Mouse (Mus musculus) fat pad, adult 2 months (tissue): Measurements from ENCODE around the gene Zfp800.

ENCODE experiments used
- DNase-seq: peaks from one replicate; pipeline ENCODE4 v3.0.0-alpha.2; 2011; ENCODE audit warnings: low read depth, low spot score; ENCODE audit errors: extremely low read depth

The Zfp800 gene

GRCm38 (mm10) chr6:28397681-28398203, at the start of gene Zfp800:
Gene Zfp800 (minus strand): TSS chr6:28398005.
- DNase-seq, result no peak

DNA sequence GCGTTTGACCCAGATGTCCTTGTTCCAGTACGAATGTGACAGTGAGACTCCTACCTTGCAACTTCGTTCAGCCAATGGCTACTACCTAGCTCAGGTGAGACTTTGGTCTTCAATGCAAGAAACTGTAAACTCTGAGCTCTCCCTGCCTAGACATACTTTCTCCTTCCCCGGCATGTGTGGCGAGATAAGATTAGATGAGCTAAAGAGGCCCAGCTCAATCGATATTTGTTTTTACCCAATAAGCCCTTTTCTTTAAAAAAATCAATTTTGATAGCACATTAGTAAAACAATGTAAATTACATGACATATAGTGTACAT, 33.7 kb upstream of the Zfp800 start:
- DNase-seq, result no peak

GRCm38 (mm10) chr6:28430795-28431537, 33.2 kb upstream of the Zfp800 start:
- DNase-seq, result no peak

- no peak for DNase-seq
Measured at GRCm38 (mm10) chr6:28429870-28430269, 32.1 kb upstream of the Zfp800 start.

- DNase-seq, result no peak
Measured at GRCm38 (mm10) chr6:28428290-28428689, 30.5 kb upstream of the Zfp800 start, which contains the start of gene Gcc1. Gene Gcc1 (minus strand): TSS chr6:28428390.

DNA sequence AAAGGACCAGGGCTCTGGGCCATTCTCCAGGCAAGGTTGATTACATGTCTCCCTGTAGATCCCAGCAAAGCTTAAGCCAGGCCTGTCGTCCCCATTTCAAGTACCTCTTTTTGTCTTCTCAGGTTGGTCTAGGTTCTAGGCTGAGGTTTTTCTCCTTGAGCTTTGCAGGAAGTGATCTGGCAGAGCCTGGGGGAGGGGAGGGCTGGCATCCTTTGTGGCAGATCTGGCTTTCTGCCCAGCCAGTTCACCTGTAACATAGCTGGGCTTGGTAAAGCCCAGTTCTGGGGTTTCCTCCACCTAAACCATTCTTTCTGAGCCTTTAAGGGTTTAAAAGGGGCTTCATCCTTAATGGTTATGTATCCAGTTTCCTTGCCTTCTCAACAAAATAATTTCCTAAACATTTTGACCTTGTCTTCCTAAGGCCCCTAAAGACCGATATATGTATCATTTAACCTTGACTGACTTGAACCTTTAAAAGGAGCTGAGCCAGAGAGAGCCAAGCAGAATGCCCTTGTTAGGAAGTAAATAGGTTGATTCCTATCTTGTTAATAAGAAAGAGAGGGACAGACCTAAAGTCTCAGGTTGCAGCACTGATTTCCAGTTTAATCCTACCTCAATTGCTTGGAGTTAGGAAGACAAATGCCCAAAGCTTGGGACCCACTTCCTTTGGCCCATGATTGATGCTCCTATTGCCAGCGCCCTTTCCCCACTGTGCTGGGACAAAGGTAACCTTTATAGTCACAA, 29.5 kb upstream of the Zfp800 start, which contains the start of gene Fscn3:
TSS of gene Fscn3 (plus strand) at position 694 of the 744 bp plus-strand sequence.
- DNase-seq, result no peak

- no peak for DNase-seq
Measured at GRCm38 (mm10) chr6:28425019-28425418, 27.2 kb upstream of the Zfp800 start.

GRCm38 (mm10) chr6:28423767-28424695, 26.2 kb upstream of the Zfp800 start:
- no peak for DNase-seq

DNA sequence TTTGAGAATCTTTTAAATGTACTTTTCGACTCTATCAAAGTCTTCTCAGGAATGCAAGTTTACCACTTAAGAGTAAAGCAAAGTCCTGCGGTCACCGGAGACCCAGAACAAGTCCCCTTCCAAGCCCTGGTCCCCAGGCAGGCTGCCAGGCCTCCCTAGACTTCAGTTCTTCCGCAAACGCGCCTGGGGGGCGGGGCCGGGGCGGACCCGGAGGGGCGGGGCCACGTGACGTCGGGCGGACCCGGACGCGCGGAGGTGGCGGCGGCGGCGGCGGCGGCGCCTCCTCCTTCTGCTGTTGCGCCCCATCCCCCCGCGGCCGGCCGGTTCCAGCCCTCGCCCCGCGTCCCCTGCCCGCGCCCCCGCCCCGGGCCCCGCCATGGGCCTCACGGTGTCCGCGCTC, 25.5 kb upstream of the Zfp800 start, which contains the start of gene Arf5:
TSS of gene Arf5 (plus strand) at position 248 of the 400 bp plus-strand sequence.
- DNase-seq, result no peak

DNA sequence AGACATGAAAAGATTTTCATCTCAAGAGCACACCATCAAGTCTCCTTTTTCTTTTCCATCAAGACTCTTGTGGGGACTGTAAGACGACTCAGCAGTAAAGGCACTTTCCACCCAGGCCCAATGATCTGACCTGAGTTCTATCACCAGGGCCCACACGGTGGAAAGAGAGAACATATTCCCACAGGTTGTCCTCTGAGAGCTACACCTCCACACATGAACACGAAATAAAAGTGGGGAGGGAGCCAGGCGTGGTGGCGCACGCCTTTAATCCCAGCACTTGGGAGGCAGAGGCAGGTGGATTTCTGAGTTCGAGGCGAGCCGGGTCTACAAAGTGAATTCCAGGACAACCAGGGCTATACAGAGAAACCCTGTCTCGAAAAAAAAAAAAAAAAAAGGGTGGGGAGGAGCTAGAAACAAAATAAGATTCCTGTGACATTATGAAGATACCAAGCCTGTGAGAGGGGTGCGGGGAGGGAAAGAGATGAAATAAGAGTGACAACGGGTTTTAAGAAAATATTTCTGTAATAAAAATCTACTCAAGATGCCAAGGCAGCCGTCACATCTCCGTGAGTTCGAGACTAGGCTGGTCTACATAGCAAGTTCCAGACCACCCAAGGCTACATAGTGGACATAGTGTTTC, 25.0 kb upstream of the Zfp800 start:
- no peak for DNase-seq

DNA sequence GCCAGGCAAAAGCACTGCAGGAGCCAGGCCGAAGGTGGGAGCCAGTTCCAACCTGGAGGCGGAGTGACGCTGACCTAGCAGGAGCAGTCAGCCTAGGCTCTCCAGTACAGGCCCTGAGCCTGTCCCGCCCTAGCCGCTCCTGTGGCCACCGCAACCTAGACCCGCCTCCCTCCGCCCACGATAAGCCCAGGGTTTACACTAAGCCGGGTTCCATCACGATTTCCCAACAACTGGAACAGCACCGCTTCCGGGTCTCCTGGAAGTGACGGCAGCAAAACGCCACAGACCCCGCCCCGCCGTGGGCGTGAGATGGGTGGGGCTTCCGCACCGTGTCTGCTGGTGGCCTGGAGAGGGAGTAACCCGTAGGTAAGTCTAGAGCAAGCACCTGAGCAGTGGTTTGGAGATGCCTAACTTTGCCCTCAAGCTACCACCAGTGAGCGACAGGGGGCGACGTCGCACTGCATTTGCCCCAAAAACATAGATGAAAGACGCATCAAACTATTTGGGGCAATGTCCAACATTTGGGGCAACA, 23.7 kb upstream of the Zfp800 start:
- peak; percentile 82 for DNase-seq

DNA sequence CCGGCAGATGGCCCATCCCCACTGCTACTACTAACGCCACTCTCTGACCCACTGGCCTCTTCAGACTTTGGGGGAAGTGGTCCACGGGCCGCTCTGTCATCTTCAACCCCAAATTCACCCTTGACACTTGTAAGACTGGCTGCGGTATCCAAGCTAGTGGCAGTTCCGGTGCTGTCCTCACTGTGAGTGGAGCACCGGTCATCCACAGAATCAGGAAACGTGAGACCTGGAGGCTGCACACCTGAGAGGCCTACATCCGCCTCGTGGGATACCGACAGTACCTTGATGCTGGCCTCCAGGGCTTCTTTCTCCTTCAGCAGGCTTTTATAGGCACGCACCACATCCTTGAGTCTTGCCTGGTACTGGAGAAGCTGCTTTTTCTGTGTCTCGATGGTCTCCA, 23.1 kb upstream of the Zfp800 start:
- DNase-seq, result no peak

DNA sequence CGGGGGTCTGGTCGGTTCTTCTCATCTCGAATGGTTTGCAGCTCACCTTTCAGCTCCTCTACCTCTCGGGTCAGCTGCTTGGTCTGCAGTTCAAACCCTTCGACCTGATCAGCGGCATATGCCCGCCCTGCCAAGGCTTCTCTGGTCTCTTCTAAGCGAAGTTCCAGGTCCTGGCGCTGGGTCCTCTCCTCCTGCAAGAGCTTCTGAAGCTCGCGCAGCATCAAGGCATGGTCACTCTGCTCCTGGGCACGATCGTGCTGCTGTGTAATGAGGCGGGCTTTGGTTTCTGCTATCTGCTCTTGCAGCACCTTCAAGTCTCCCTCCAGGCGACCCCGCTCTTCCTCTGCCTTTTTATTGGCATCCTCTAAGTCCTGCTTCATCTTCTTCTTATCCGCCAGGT, 22.6 kb upstream of the Zfp800 start:
- DNase-seq, result no peak

- DNase-seq, result no peak
Measured at GRCm38 (mm10) chr6:28419673-28420072, 21.9 kb upstream of the Zfp800 start.

DNA sequence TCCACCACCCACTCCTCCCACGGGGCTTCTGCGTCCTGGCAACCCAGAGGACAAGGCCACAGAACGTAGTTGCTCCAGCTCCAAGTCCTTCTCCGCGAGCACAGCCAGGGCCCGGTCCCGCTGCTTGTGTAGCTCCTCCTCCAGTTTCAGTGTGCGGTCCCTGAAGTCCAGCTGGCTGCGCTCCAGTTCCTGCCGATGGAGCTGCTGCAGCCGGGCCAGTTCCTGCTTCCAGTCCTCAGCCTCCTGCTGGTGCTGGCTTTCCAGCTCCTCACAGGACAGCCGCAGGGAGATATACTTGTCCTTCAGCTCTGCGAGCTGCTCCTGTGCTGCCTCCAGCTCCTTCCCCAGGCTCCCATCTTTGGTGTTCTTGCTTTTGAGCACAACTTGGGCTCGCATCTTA, 20.6 kb upstream of the Zfp800 start:
- no peak for DNase-seq

DNA sequence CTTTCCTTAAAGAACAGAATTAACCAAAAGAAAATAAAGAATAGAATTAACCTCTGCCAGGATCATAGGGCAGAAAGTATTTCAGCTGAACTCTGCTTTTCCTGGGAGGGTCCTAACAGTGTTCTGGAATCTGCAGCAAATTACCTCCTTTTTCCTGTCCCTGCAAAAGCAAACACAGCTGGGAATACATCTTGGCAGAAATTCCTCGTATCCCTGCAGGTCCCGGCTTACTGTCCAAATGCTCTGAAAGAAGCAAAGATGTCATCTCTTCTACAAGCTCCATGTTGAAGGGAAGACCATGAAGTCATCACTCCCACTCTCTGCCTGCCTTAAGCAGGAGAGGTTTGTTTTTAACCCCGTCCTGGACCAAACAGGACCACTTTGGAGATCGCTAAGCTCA, 19.2 kb upstream of the Zfp800 start:
- DNase-seq, result no peak

DNA sequence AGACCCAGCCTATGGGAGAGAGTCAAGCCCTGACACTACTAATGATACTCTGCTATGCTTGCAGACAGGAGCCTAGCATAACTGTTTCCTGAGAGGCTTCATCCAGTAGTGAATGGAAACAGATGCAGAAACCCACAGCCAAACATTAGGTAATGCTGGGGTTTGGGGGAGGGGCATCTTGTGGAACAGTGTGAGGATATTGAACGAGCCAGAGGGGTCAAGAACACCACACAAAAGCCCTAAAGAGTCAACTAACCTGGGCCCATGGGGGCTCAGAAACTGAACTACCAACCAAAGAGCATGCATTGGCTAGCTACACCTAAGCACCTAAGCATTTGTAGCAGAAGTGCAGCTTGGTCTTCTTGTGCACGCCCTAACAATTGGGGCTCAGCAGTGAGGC, 13.4 kb upstream of the Zfp800 start:
- no peak for DNase-seq

GRCm38 (mm10) chr6:28410053-28410452, 12.2 kb upstream of the Zfp800 start:
- no peak for DNase-seq

DNA sequence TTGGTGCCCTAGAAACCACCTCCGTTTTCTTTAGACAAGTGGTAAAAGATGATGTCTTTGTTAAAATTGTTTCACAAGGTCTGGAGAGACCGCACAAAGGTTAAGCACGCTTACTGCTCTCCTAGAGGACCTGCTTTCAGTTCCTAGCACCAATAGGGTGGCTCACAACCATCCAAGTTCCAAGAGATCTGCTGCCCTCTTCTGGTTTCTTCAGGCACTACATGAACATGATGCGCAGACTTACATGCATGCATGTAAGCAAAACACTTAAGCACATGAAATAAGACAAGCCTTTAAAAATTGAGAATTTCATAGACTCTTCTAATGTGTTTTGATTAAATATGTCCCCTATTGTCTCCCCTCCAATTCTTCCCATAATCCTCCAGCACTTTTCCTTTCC, 2.0 kb upstream of the Zfp800 start:
- DNase-seq, result no peak

GRCm38 (mm10) chr6:28398726-28399125, 921 bp upstream of the Zfp800 start:
- no peak for DNase-seq
